Mouse (Mus musculus) Muller cell, postnatal 12 days (primary cell): Measurements from ENCODE around the gene Zfp93.
"Not testable (repeated sequence)": the region's sequence is repeated elsewhere in the genome, so short reads cannot be mapped to it uniquely, and the experiment has no call there.

Source experiments
- DNase-seq: peaks from one replicate; pipeline ENCODE4 v3.0.0-alpha.2; 2015; ENCODE audit errors: inconsistent ontology term

The Zfp93 gene

GRCm38 (mm10) chr7:24270288-24270672 is at the start of gene Zfp93:
Zfp93 (plus strand) TSS chr7:24270420.
- DNase-seq: peak; percentile 83

GRCm38 (mm10) chr7:24237040-24237791 is 33.0 kb upstream of the Zfp93 start, which contains the start of gene Zfp109:
Zfp109 (minus strand) TSS chr7:24237560.
- DNase-seq: peak; percentile 47

- peak; percentile 11 for DNase-seq
Measured at GRCm38 (mm10) chr7:24253779-24254615, 16.2 kb upstream of the Zfp93 start.

GRCm38 (mm10) chr7:24254633-24255474 is 15.4 kb upstream of the Zfp93 start, which contains the start of gene Zfp108:
Zfp108 (plus strand) TSS chr7:24254794.
- peak; percentile 79 for DNase-seq

GRCm38 (mm10) chr7:24259306-24259999 is 10.8 kb upstream of the Zfp93 start:
- no peak for DNase-seq

GRCm38 (mm10) chr7:24260000-24260312 is 10.3 kb upstream of the Zfp93 start:
- no peak for DNase-seq

- DNase-seq: peak; percentile 6
Measured at GRCm38 (mm10) chr7:24268176-24269155, 1.8 kb upstream of the Zfp93 start.

- DNase-seq: no peak
Measured at GRCm38 (mm10) chr7:24269256-24269655, 964 bp upstream of the Zfp93 start.

GRCm38 (mm10) chr7:24269667-24270287 is 443 bp upstream of the Zfp93 start:
- no peak for DNase-seq

- no peak for DNase-seq
Measured at GRCm38 (mm10) chr7:24271191-24271590, 971 bp downstream of the Zfp93 start.

GRCm38 (mm10) chr7:24274456-24274855 is 4.2 kb downstream of the Zfp93 start:
- DNase-seq: no peak

- not testable (repeated sequence) for DNase-seq
Measured at GRCm38 (mm10) chr7:24278771-24279170, 8.6 kb downstream of the Zfp93 start.

GRCm38 (mm10) chr7:24280031-24280857 is 10.0 kb downstream of the Zfp93 start:
- DNase-seq: no peak

- DNase-seq: no peak
Measured at GRCm38 (mm10) chr7:24280858-24281145, 10.6 kb downstream of the Zfp93 start.

- DNase-seq: no peak
Measured at GRCm38 (mm10) chr7:24286090-24286489, 15.9 kb downstream of the Zfp93 start.

- no peak for DNase-seq
Measured at GRCm38 (mm10) chr7:24286916-24287315, 16.7 kb downstream of the Zfp93 start.

- DNase-seq: no peak
Measured at GRCm38 (mm10) chr7:24287670-24288069, 17.4 kb downstream of the Zfp93 start.

GRCm38 (mm10) chr7:24288512-24288911 is 18.3 kb downstream of the Zfp93 start:
- DNase-seq: no peak

- DNase-seq: no peak
Measured at GRCm38 (mm10) chr7:24290106-24290693, 20.0 kb downstream of the Zfp93 start.
